Mouse (Mus musculus) inflammation-experienced regulatory T-cells, adult 16 weeks (primary cell): ENCODE measurements around the gene Olfr728. TPM values are rescaled to one million over a fixed set of nuclear protein-coding genes. Genes with fewer than 3 reads are reported as not detected.

Experiments used
- polyA plus RNA-seq: library from polyadenylated mRNA; unstranded; fragments of 100-300 nt; shearing (Covaris generic); gene quantifications from one replicate; pipeline ENCODE4 v1.2.1, GENCODE M21; 2017

Olfr728 gene
- not detected for polyA plus RNA-seq

GRCm38 (mm10) chr14:50142580-50142979, at the start of gene Olfr728:
TSS of gene Olfr728 (minus strand) at chr14:50142680.

DNA sequence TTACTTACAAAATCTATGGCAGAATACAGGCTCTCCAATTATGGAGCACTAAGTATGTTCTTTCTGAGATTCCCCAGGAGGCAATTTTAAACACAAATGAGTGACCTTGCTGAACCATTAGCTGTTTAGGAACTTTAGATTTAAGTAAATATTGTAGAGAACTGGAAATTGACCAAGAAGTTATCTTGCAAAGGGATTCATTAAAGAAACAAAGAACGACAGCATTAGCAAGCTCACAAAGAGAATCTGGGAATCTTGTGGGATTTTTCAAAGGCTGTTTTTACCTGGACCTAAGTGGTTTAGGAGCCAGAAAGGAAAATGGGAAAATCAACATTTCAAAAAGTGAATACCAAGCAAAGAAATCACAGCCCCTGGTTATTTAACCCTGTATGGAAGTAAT, 45.6 kb upstream of the Olfr728 start, which contains the start of gene Olfr730:
Gene Olfr730, minus strand, starts transcription at position 101 of the 400 bp plus-strand sequence.

GRCm38 (mm10) chr14:50152810-50153209, 10.3 kb upstream of the Olfr728 start, which contains the start of gene Olfr729:
TSS of gene Olfr729 (minus strand) at chr14:50152910.

DNA sequence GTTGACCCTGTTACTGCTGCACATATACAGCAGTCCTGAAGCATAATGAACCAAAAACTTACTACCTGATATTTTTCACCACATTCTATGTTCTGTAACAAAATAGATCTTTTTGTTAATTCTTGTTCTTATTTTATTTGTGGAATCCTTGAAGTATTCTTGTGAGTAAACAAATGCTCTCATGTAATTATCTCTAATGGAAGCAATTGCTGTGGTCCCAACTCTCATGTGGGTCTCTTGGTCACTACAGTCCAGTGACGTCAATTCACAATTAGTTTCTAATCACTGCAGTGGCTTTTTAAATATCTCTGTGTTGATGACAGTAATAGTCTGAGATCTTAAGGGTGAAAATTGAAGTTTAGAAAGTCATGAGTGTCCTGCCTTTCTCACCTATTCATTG, 19.6 kb downstream of the Olfr728 start, which contains the start of gene Olfr727:
Gene Olfr727, plus strand, starts transcription at position 301 of the 400 bp plus-strand sequence.

GRCm38 (mm10) chr14:50090853-50091252, 51.6 kb downstream of the Olfr728 start, which contains the start of gene Olfr726:
TSS of gene Olfr726 (minus strand) at chr14:50090953.

Other genes starting within 250 kb of the Olfr728 start
- gene Olfr722, start 240.7 kb downstream of the Olfr728 start, polyA plus RNA-seq = not detected
- gene Olfr723, start 210.9 kb downstream of the Olfr728 start, polyA plus RNA-seq = not detected
- not detected for gene Olfr724, start 179.4 kb downstream of the Olfr728 start, polyA plus RNA-seq
- not detected for gene Olfr725, start 102.3 kb downstream of the Olfr728 start, polyA plus RNA-seq
- not detected for gene Olfr726, start 51.7 kb downstream of the Olfr728 start, polyA plus RNA-seq
- not detected for gene Olfr727, start 19.5 kb downstream of the Olfr728 start, polyA plus RNA-seq
- not detected for gene Olfr729, start 10.2 kb upstream of the Olfr728 start, polyA plus RNA-seq
- gene Olfr730, start 45.5 kb upstream of the Olfr728 start, polyA plus RNA-seq = not detected
- gene Olfr731, start 99.2 kb upstream of the Olfr728 start, polyA plus RNA-seq = not detected
- not detected for gene Olfr732, start 141.5 kb upstream of the Olfr728 start, polyA plus RNA-seq
- not detected for gene Olfr733, start 158.8 kb upstream of the Olfr728 start, polyA plus RNA-seq
- not detected for gene Olfr734, start 184.1 kb upstream of the Olfr728 start, polyA plus RNA-seq
- gene Olfr735, start 206.2 kb upstream of the Olfr728 start, polyA plus RNA-seq = not detected
- not detected for gene Tlr11, start 215.2 kb upstream of the Olfr728 start, polyA plus RNA-seq
- gene Olfr736, start 238.5 kb upstream of the Olfr728 start, polyA plus RNA-seq = not detected